17 mouse cellular contexts compared by ENCODE assay signal in the genomic region with DNA sequence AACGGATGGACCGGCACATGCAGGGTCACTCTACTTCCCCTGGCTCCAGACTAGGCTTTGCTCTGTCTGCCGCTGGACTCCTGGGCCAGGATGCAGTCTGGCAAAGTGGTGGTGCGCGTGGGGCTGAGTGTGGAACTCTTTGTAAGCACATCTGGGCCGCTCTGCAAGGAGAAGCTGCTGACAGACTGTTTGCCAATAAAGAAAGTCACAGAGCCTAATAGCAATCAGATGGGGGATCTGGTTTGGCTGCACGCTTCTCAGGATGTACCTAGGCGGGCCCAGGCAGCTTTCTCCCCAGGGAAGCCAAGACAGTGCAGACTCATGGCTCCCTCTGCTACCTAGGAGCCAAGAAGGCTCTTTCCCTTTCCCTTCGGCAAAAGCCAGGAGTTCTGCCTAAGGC.
DNase-seq lines count a peak whose midpoint lies in the region; ATAC-seq lines count a peak whose summit lies in the region.
"Had no signal": no experiment of that assay in that cellular context is flagged by ENCODE, and none has a peak within 500 bp of the region (broad histone marks: within the 10 kb centered on the region; RNA-seq: fewer than 3 reads in every experiment).

No protein-coding gene starts in this region.

- no peaks in the 10 kb centered on the region for H3K27me3 ChIP-seq in liver, embryonic 12.5 days (replicated peaks)
- no peaks in the 10 kb centered on the region for H3K27me3 ChIP-seq in embryonic facial prominence, embryonic 12.5 days
- H3K27me3 ChIP-seq in limb, embryonic 15.5 days: no peaks in the 10 kb centered on the region
- no peaks in the 10 kb centered on the region for H3K27me3 ChIP-seq in midbrain, embryonic 15.5 days (replicated peaks)
- H3K27me3 ChIP-seq: forebrain, embryonic 12.5 days; liver, embryonic 15.5 days had no signal

- no peak overlapping the region for H3K9ac ChIP-seq in liver, embryonic 12.5 days
- no peak overlapping the region for H3K9ac ChIP-seq in embryonic facial prominence, embryonic 12.5 days
- no peak overlapping the region for H3K9ac ChIP-seq in limb, embryonic 15.5 days
- no peak overlapping the region for H3K9ac ChIP-seq in midbrain, embryonic 15.5 days
- H3K9ac ChIP-seq: forebrain, embryonic 12.5 days; hindbrain, embryonic 14.5 days; liver, embryonic 15.5 days had no signal

- no peak overlapping the region for H3K4me3 ChIP-seq in liver, embryonic 12.5 days
- H3K4me3 ChIP-seq in embryonic facial prominence, embryonic 12.5 days: no peak overlapping the region
- H3K4me3 ChIP-seq in limb, embryonic 15.5 days: no peak overlapping the region
- no peak overlapping the region for H3K4me3 ChIP-seq in midbrain, embryonic 15.5 days
- H3K4me3 ChIP-seq: forebrain, embryonic 12.5 days; liver, embryonic 15.5 days had no signal

- WGBS in liver, embryonic 12.5 days (ENCODE audit: insufficient replicate concordance): 69% methylated on average over 9 of the region's 9 CpGs
- 33% methylated on average over 9 of the region's 9 CpGs for WGBS in embryonic facial prominence, embryonic 12.5 days
- WGBS in limb, embryonic 15.5 days: 25% methylated on average over 9 of the region's 9 CpGs
- WGBS in midbrain, embryonic 15.5 days: 84% methylated on average over 9 of the region's 9 CpGs

- intact Hi-C loops in gastrocnemius, postnatal 14 days (cut with DNase I; ENCODE audit: low total_unique reads): no loop called here

- no peaks in the 10 kb centered on the region for H3K4me1 ChIP-seq in liver, embryonic 12.5 days
- peaks cover 24% of the 10 kb centered on the region for H3K4me1 ChIP-seq in embryonic facial prominence, embryonic 12.5 days
- H3K4me1 ChIP-seq in limb, embryonic 15.5 days: peaks cover 26% of the 10 kb centered on the region
- H3K4me1 ChIP-seq in midbrain, embryonic 15.5 days: no peaks in the 10 kb centered on the region
- H3K4me1 ChIP-seq: forebrain, embryonic 12.5 days; liver, embryonic 15.5 days had no signal

- 0 out of 2 replicates have a peak, but pooled peaks cover 4% of the 10 kb centered on the region for H3K9me3 ChIP-seq in liver, embryonic 12.5 days (replicated peaks)
- H3K9me3 ChIP-seq in embryonic facial prominence, embryonic 12.5 days: peaks cover 6% of the 10 kb centered on the region; the same call in 1 of the 2 replicates
- no peaks in the 10 kb centered on the region for H3K9me3 ChIP-seq in limb, embryonic 15.5 days
- 0 out of 2 replicates have a peak, but pooled peaks cover 4% of the 10 kb centered on the region for H3K9me3 ChIP-seq in midbrain, embryonic 15.5 days
- H3K9me3 ChIP-seq: forebrain, embryonic 12.5 days; liver, embryonic 15.5 days had no signal

- DNase-seq in liver: peak; percentile 4
- DNase-seq in gastrocnemius, postnatal 14 days: peak; percentile 37
- DNase-seq in natural killer cell, adult 2 months (ENCODE audit: low spot score in 2 of 2): no peak
- DNase-seq in cerebellum, postnatal 4 days (ENCODE audit: low spot score in 2 of 2): no peak
- DNase-seq: cerebellum, adult 11 months; kidney, postnatal 25 days; layer of hippocampus, adult 9-11 months; midbrain, embryonic 14.5 days; thymus, adult 18-20 months had no signal

- no peaks in the 10 kb centered on the region for H3K36me3 ChIP-seq in liver, embryonic 12.5 days
- no peaks in the 10 kb centered on the region for H3K36me3 ChIP-seq in embryonic facial prominence, embryonic 12.5 days
- H3K36me3 ChIP-seq in limb, embryonic 15.5 days: no peaks in the 10 kb centered on the region
- H3K36me3 ChIP-seq in midbrain, embryonic 15.5 days (replicated peaks): no peaks in the 10 kb centered on the region
- H3K36me3 ChIP-seq: forebrain, embryonic 12.5 days; liver, embryonic 15.5 days had no signal

- H3K4me2 ChIP-seq in liver, embryonic 12.5 days: no peak overlapping the region
- H3K4me2 ChIP-seq in embryonic facial prominence, embryonic 12.5 days (replicated peaks): no peak overlapping the region
- H3K4me2 ChIP-seq in limb, embryonic 15.5 days: peak overlapping the region; percentile 15; the same call in 1 of the 2 replicates
- H3K4me2 ChIP-seq in midbrain, embryonic 15.5 days: no peak overlapping the region
- H3K4me2 ChIP-seq: forebrain, embryonic 12.5 days; hindbrain, embryonic 14.5 days; liver, embryonic 15.5 days had no signal

- H3K27ac ChIP-seq in liver, embryonic 12.5 days: no peak overlapping the region
- peak overlapping the region; percentile 71; the same call in 1 of the 2 replicates for H3K27ac ChIP-seq in embryonic facial prominence, embryonic 12.5 days
- H3K27ac ChIP-seq in limb, embryonic 15.5 days: peak overlapping the region; percentile 54
- no peak overlapping the region for H3K27ac ChIP-seq in midbrain, embryonic 15.5 days
- H3K27ac ChIP-seq: forebrain, embryonic 12.5 days; hindbrain, embryonic 14.5 days; liver, embryonic 15.5 days had no signal

- no peak for ATAC-seq in liver, embryonic 12.5 days
- no peak for ATAC-seq in embryonic facial prominence, embryonic 12.5 days (ENCODE audit: insufficient number of reproducible peaks, insufficient read depth, low FRiP score, low TSS enrichment)
- ATAC-seq in limb, embryonic 15.5 days (ENCODE audit: insufficient number of reproducible peaks, low FRiP score, low TSS enrichment, low read depth): peak; percentile 36; the same call in 1 of the 2 replicates
- no peak for ATAC-seq in midbrain, embryonic 15.5 days (replicated peaks)
- ATAC-seq: intestine, postnatal 0 days had no signal

Comparison
In these comparisons a context has a peak if more than half of its experiments do, and no peak if none do; other contexts are left out.
1. DNase-seq: peak in liver (single experiment) and gastrocnemius, postnatal 14 days (single experiment); none in natural killer cell, adult 2 months (0 of 2) and cerebellum, postnatal 4 days (0 of 2).
2. H3K27ac ChIP-seq: peak in embryonic facial prominence, embryonic 12.5 days (single experiment) and limb, embryonic 15.5 days (single experiment); none in liver, embryonic 12.5 days (single experiment) and midbrain, embryonic 15.5 days (single experiment).